Mouse (Mus musculus) midbrain, embryonic 10.5 days (tissue): ENCODE measurements around the gene Dcps. TPM values are rescaled to one million over a fixed set of nuclear protein-coding genes. Genes with fewer than 3 reads are reported as not detected.

Experiments used
- DNase-seq: peaks from one replicate; pipeline ENCODE4 v3.0.0-alpha.2; 2017; ENCODE audit warnings: low spot score
- H3K27ac ChIP-seq: fragments of 300-500 bp; sonication (generic); replicated peaks from 2 replicates; pipeline ENCODE4 v1.5.1; 2016; ENCODE audit warnings: mild to moderate bottlenecking
- H3K27me3 ChIP-seq: fragments of 300-500 bp; sonication (generic); 2 replicates; pipeline ENCODE4 v1.6.1; 2016; ENCODE audit warnings: low read depth, mild to moderate bottlenecking; ENCODE audit not compliant: poor library complexity, severe bottlenecking
- H3K36me3 ChIP-seq: fragments of 300-500 bp; sonication (generic); 2 replicates; pipeline ENCODE4 v1.6.1; 2016; ENCODE audit warnings: mild to moderate bottlenecking, moderate library complexity
- H3K4me1 ChIP-seq: fragments of 300-500 bp; sonication (generic); 2 replicates; pipeline ENCODE4 v1.6.1; 2016
- H3K4me3 ChIP-seq: fragments of 300-500 bp; sonication (generic); 2 replicates; pipeline ENCODE4 v1.5.1; 2016; ENCODE audit warnings: mild to moderate bottlenecking, moderate library complexity
- H3K9me3 ChIP-seq: fragments of 300-500 bp; sonication (generic); replicated peaks from 2 replicates; pipeline ENCODE4 v1.6.1; 2016; ENCODE audit warnings: mild to moderate bottlenecking
- WGBS: fragments of 180-500 bp; shearing (Covaris S2); methylation state at CpG from one replicate; pipeline ENCODE4 v1.1.7; 2016; 5-methylcytosine and 5-hydroxymethylcytosine counted together
- polyA plus RNA-seq: library from polyadenylated mRNA; unstranded; fragments of >200 nt; fragmentation: Nextera tagmentation; extraction: Ambion mirVana; gene quantifications from 2 replicates; pipeline ENCODE4 v1.2.1, GENCODE M21; 2016

Gene Dcps
- 108 TPM in 2 replicates for polyA plus RNA-seq

- under 1% methylated on average over 38 of the region's 38 CpGs for WGBS
- peaks cover 12% of the 10 kb centered on the region for H3K36me3 ChIP-seq
Measured at GRCm38 (mm10) chr9:35175251-35176123, at the start of gene Dcps. Gene Dcps (minus strand): TSS chr9:35176061.

GRCm38 (mm10) chr9:35223466-35223865, 47.6 kb upstream of the Dcps start:
- no peak overlapping the region for H3K27ac ChIP-seq
- peaks cover 82% of the 10 kb centered on the region for H3K36me3 ChIP-seq
- H3K4me1 ChIP-seq, result no peaks in the 10 kb centered on the region
- WGBS, result 95% methylated on average over 3 of the region's 3 CpGs
- no peak for DNase-seq
- no peak overlapping the region for H3K4me3 ChIP-seq
- no peaks in the 10 kb centered on the region for H3K9me3 ChIP-seq
- no peaks in the 10 kb centered on the region for H3K27me3 ChIP-seq

More at GRCm38 (mm10) chr9:35175251-35176123, at the start of gene Dcps:
- H3K4me3 ChIP-seq, result peak within 1 kb of the TSS; percentile 74
- peak; percentile 93 for DNase-seq
- no peaks in the 10 kb centered on the region for H3K27me3 ChIP-seq
- H3K27ac ChIP-seq, result peak within 1 kb of the TSS; percentile 93
- H3K4me1 ChIP-seq, result peaks cover 18% of the 10 kb centered on the region
- H3K9me3 ChIP-seq, result no peaks in the 10 kb centered on the region

- 80% methylated on average over 1 of the region's 1 CpGs for WGBS
- Histone ChIP-seq H3K4me3 (no peak overlapping the region), H3K4me1 (no peaks in the 10 kb centered on the region), H3K9me3 (no peaks in the 10 kb centered on the region), H3K36me3 (peaks cover 99% of the 10 kb centered on the region), H3K27me3 (no peaks in the 10 kb centered on the region), H3K27ac (no peak overlapping the region)
- DNase-seq, result no peak
Measured at GRCm38 (mm10) chr9:35217963-35218362, 42.1 kb upstream of the Dcps start.

- WGBS, result 38% methylated on average over 26 of the region's 26 CpGs
- DNase-seq, result no peak
- Histone ChIP-seq H3K4me3 (peak overlapping the region; percentile 90), H3K9me3 (no peaks in the 10 kb centered on the region), H3K36me3 (peaks cover 67% of the 10 kb centered on the region), H3K27ac (peak overlapping the region; percentile 93), H3K4me1 (peaks cover 23% of the 10 kb centered on the region), H3K27me3 (no peaks in the 10 kb centered on the region)
Measured at GRCm38 (mm10) chr9:35211573-35212511, 36.0 kb upstream of the Dcps start.

DNA sequence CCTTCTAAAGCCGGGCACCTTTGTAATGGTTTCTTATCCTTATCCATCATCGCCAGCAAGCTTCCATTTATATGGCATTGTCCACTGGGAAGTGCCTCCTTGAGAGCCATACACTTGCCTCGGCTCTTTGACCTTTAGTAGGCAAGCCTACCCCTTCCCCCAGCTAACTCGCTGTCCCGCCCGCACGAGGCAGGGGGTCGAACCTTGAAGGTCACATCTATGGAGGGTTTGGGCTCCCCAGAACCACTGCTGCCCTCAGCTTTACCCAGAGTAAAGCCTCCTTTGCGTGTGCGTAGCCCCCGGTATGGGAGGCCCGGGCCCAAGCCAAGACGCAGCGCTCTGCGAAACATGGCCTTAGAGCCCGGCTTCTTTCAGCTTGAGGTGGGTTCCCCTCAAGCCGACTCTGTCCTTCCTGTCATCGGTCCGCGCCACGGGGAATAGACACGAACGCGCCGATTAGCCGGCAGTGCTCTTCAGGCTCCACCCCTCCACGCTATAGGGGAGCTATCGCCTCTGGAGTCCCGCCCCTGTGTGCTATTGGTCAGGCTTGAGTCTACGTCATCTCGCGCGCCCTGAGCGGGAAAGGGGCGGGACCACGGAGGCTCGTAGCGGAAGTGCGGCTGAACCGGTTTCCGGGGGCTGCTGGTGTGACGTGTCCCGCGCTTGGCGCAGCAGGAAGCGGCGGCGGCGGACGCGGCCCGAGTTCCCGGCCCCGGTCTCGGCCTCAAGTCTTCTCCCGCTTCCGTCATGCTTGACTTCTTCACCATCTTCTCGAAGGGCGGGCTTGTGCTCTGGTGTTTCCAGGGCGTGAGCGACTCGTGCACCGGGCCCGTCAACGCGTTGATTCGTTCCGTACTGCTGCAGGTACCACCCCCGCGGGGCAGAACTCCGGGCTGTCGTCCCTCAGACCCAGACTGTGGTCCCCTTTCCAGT, 34.9 kb upstream of the Dcps start, which contains the start of gene Foxred1:
Foxred1 (minus strand) TSS at position 514 of the 933 bp plus-strand sequence.
- Histone ChIP-seq H3K4me3 (peak within 1 kb of the TSS; percentile 90), H3K9me3 (no peaks in the 10 kb centered on the region), H3K27ac (peak within 1 kb of the TSS; percentile 93), H3K27me3 (no peaks in the 10 kb centered on the region), H3K4me1 (peaks cover 23% of the 10 kb centered on the region), H3K36me3 (peaks cover 67% of the 10 kb centered on the region)
- peak; percentile 99 for DNase-seq
- 1% methylated on average over 72 of the region's 72 CpGs for WGBS

GRCm38 (mm10) chr9:35204421-35204820, 28.6 kb upstream of the Dcps start:
- Histone ChIP-seq H3K4me3 (no peak overlapping the region), H3K27ac (no peak overlapping the region), H3K36me3 (peaks cover 51% of the 10 kb centered on the region), H3K9me3 (no peaks in the 10 kb centered on the region), H3K27me3 (no peaks in the 10 kb centered on the region), H3K4me1 (peaks cover 14% of the 10 kb centered on the region)
- 94% methylated on average over 2 of the region's 2 CpGs for WGBS
- DNase-seq, result no peak

DNA sequence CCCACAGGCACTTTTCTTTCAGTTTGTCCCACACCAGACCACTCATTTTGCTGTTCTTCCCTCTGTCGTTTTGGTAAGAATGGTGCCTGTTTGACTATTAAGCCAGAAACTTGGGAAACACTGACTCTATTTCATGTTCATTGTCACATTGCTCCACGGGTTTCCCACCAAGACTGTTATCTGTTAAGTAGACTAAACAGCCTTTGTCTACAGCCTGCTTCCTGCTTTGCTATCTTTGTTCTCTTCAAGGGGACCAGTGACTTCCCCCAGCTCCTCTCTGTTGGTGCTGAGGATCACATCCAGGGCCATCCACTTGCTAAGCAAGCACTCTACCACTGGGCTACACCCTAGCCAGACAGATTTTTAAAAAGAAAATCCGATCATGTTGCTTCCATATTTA, 27.7 kb upstream of the Dcps start:
- H3K27me3 ChIP-seq, result no peaks in the 10 kb centered on the region
- no peaks in the 10 kb centered on the region for H3K9me3 ChIP-seq
- no peak overlapping the region for H3K27ac ChIP-seq
- 72% methylated on average over 3 of the region's 3 CpGs for WGBS
- H3K36me3 ChIP-seq, result peaks cover 45% of the 10 kb centered on the region
- H3K4me3 ChIP-seq, result no peak overlapping the region
- no peak for DNase-seq
- peaks cover 22% of the 10 kb centered on the region for H3K4me1 ChIP-seq

GRCm38 (mm10) chr9:35200529-35201060, 24.7 kb upstream of the Dcps start:
- H3K4me3 ChIP-seq, result peak overlapping the region; percentile 79
- peaks cover 24% of the 10 kb centered on the region for H3K4me1 ChIP-seq
- H3K27ac ChIP-seq, result peak overlapping the region; percentile 90
- WGBS, result 76% methylated on average over 9 of the region's 9 CpGs
- H3K36me3 ChIP-seq, result peaks cover 15% of the 10 kb centered on the region
- no peaks in the 10 kb centered on the region for H3K9me3 ChIP-seq
- no peaks in the 10 kb centered on the region for H3K27me3 ChIP-seq
- DNase-seq, result no peak

DNA sequence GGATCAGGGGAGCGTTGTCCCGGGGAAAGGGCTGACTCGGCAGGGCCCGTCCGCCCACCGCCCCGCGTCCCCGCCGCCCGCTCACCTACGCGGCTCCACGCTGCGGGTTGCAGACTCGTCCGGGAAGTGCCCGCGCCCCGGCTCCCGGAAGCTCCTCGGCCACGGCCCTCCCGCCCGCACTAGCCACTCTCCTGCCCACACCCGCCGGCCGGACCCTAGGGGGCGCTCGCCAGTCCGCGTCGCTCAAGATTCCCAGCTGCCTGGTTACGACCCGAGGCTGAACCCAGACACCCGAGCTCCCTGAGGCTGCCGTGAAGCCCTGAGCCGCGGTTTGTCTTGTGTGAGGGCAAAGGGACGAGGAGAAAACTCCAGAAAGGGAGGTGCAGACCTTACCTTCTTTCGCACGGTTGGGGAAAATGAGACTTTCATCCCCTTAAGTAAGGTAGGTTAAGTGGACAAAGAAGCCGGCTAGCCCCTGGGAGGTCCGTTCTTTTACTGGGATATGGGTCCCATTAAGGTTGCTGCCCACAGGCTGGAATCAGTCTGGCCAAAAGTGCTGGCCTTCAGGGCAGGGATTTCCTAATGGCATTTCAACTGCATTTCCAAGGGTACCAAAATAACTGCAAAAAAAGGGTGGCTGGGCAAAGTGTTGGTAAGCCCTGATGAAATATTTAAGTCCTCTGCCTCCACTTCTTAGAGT, 24.1 kb upstream of the Dcps start, which contains the start of the genes Srpr and Tirap:
Srpr (plus strand) TSS at position 404 of the 700 bp plus-strand sequence.
Tirap (minus strand) TSS at position 520 of the 700 bp plus-strand sequence.
- Histone ChIP-seq H3K27me3 (no peaks in the 10 kb centered on the region), H3K36me3 (peaks cover 9% of the 10 kb centered on the region), H3K4me1 (peaks cover 24% of the 10 kb centered on the region), H3K9me3 (no peaks in the 10 kb centered on the region), H3K4me3 (peak within 1 kb of the TSS; percentile 79), H3K27ac (peak within 1 kb of the TSS; percentile 90)
- DNase-seq, result peak; percentile 94
- WGBS, result under 1% methylated on average over 44 of the region's 44 CpGs

GRCm38 (mm10) chr9:35198945-35199771, 23.3 kb upstream of the Dcps start:
- Histone ChIP-seq H3K9me3 (no peaks in the 10 kb centered on the region), H3K36me3 (peaks cover under 1% of the 10 kb centered on the region; the same call in 1 of the 2 replicates), H3K4me3 (peak overlapping the region; percentile 79), H3K27ac (peak overlapping the region; percentile 90), H3K27me3 (no peaks in the 10 kb centered on the region), H3K4me1 (peaks cover 24% of the 10 kb centered on the region)
- no peak for DNase-seq
- 30% methylated on average over 18 of the region's 18 CpGs for WGBS
